Mouse (Mus musculus) testis, postnatal 10 days (tissue): ENCODE data around the gene Oas1h.
"Not testable (repeated sequence)": the region's sequence is repeated elsewhere in the genome, so short reads cannot be mapped to it uniquely, and the experiment has no call there.

Experiments
- DNase-seq: peaks from one replicate; pipeline ENCODE4 v3.0.0; 2021; ENCODE audit warnings: low spot score

The Oas1h gene

DNA sequence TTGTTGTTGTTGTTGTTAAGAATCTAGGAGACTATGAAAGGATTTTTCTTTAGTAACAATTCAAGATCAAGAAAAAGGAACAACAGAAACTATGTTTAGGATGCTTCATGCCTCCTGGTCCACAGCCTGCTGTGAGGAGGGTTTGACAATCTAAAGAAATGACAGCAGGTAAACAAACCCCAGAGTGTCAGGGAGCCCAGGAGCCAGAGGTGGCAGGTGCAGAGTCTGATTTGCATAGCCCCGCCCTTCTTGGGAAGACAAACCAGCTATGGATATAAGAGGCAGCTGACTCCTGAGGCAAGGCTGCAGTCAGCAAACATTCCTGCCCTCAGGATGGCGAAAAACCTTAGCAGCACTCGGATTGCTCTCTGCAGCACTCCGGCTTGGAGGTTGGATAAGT lies at the start of gene Oas1h:
Oas1h (plus strand) TSS at position 301 of the 400 bp plus-strand sequence.
- DNase-seq: peak; percentile 23

DNA sequence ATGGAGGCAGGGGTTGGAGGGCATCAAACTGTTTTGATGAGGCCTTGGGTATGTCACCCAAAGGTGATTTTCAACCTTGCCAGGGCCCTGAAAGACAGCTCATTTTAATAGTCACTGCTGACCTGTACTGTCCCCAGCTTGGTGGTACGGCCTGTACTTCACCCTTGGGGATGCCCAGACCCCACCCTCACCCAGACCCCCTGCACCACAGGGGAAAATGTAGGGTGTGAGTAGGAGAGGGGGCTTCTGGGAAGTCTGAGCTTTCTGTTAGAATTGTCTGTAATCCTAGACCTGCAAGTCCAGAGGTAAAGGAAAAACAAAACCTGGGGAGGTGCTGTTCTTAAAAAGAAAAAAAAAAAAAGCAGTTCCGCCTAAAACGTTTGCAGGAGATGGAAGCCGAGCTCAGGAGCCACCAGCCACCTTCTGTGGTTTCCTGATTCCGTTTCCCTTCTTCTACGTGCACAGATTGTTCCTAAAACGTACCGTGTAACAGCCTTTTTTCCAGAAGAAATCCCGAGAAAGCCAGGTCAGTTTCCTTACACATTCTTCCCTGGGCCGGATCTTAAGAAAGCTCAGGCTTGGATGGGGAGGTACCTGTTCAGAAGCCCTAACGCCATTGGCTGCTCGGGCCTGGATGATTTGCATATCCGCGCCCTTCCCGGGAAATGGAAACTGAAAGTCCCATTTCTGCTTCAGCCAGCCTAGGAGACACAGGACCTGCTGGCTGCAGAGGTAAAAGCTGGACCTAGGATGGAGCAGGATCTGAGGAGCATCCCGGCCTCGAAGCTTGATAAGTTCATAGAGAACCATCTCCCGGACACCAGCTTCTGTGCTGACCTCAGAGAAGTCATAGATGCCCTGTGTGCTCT lies 49.0 kb upstream of the Oas1h start, which contains the start of gene Oas1c:
Oas1c (minus strand) TSS at position 564 of the 869 bp plus-strand sequence.
- peak; percentile 79 for DNase-seq

DNA sequence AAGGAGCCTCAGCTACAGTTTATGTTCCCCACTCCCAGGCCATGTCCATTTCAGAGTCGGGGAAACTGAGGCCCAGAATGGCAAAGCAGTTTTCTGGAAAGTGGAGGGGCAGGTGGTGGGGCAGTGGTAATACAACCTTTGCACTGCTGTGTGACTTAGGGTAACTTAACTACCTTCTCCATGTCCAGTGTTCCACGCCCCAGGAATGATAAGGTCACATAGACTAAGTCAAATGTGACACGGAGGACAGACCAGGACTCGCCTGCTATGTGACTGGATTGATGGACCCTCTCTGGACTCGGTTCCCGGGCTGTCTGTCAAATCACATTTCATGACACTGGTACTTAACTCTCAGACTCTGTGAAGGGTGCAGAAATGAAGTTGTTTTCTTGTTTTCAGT lies 48.2 kb upstream of the Oas1h start:
- no peak for DNase-seq

DNA sequence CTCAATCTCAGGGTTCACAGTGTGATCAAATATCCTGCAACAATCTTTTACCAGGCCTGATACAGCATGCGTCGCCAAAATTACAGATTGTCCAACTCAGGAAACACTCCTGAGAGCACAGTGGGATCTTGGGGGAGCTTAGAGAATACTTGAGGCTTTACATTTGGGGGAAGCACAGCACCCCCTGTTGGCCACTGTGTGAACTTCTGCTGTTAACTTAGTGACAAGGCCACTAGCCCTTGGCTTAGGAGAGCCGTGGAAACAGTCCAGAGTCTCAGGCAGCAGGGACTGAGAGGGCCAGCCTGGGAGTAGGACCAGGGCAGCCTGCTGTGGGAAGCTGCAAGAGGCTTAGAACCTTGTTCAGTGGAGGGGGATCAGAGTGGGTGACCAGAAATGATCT lies 45.3 kb upstream of the Oas1h start:
- peak; percentile 58 for DNase-seq

DNA sequence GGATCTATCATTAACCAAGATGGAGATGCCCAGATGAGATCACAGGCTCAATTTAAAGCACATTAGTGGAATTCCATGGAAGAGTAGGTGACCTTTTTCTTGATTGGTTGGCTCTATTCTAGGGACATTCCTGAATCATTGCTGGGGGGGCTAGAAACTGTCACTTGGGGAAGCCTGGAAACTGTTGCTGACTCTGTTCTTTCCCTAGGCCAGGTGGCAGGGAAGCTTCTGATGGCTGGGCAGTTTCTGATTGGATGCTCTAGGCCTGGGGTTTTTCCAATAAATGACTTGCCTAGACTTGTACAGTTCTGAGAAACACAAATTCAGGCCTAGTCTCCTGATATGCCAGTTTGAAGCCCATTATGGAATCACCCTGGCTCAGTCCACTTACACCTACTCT lies 42.2 kb upstream of the Oas1h start:
- no peak for DNase-seq

DNA sequence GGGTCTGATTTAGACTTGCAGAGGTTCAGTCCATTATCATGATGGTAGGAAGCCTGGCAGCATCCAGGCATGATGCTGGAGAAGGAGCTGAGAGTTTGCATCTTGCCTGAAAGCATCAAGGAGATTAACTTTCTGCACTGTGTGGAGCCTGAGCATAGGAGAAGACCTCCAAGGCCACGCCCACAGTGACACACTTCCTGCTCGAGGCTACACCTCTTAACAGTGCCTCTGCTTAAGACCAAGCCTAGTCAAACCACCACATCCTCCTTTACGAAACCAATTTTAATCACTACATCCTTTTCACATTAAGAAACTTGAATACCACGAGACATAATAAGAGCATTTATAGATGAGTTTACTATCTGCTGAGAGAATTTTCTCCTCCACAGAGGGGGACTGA lies 30.2 kb upstream of the Oas1h start:
- DNase-seq: no peak

DNA sequence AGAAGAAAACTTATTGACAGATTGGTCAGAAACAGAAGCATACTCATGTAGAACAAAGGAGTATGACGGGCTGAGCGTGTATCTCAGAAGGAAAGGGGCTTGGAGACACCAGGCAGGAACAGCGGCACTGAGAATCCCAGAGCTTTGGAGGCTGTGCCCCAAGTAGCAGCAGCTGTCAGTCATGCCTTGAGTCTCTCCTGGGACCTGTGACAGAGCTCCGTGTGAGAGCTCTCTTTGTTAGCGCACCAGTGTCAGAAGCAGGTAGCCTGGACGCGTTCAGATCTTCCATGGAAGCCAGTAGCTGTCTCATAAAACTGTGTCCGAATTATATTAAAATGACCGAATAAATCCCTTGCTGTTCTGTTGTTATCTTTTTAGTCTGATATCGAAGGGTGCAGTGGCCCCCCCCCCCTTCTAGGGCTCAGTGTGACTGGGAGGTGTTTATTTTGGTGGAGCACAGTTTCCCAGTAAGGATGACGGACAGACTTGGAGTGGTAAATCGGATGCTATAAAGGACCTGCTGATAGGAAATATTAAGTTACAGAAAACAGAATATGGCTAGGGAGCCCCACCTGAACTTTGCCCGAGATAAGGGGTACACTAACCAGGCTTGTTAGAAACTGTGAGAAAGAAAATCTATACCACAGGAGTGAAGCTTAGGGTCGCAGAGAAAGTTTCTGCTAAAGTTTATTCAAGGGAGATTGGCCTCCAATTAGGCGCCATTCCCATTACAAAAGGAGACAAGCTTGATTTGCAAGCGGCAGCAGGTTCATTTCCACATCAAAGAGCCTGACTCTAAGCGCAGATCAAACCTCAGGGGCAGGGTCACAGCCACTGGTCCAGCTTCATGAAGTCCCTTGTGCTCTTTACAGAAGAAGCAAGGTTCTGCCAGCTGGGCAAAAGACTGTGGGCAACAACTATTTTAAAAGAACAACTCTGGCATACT lies 27.6 kb upstream of the Oas1h start:
- DNase-seq: no peak

DNA sequence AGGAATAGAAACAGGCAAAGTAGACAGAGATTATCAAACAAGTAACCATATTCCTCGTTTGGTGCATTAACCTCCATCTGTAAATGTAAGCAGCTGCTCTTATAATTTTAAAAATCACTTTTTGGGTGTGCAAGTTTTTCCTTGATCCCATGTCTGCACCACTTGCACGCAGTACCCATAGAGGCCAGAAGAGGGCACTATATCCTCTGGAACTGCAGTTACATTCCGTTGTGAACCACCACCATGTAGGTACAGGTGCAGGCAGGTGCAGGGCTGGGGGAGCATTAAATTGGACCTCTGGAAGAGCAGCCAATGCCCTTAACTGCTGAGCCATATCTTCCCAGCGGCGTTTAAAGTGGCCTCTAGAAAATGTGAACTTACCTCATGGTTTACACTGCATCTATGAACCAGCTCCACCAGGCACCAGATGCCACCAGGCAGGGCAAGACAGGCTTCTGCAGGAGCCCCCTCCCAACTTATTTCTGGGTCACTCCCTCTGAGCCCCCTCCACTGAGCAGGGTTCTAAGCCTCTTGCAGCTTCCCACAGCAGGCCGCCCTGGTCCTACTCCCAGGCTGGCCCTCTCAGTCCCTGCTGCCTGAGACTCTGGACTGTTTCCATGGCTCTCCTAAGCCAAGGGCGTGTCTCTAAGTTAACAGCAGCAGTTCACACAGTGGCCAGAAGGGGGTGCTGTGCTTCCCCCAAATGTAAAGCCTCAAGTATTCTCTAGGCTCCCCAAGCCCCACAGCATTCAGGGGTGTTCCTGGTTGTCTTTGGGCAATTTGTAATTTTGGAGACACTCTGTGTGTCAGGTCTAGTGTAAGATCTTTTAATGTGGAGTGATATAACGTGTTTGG lies 24.3 kb upstream of the Oas1h start:
- DNase-seq: peak; percentile 80

DNA sequence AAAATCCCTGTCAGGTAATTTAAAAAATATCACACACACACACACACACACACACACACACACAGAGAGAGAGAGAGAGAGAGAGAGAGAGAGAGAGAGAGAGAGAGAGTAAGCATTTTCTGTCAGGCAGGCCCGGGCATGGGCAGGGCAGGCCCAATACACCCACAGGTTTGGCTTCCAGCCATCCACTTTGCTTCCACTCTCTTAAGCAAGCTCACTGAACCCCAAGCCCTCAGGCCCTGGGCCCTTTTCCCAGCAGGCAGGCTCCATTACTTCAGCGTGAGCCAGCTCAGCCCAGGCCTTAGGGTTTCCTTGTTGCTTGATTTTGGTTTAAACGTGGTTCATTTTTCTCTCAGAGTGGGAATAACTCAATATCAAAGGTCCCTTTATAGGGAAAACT lies 16.5 kb upstream of the Oas1h start:
- DNase-seq: no peak

DNA sequence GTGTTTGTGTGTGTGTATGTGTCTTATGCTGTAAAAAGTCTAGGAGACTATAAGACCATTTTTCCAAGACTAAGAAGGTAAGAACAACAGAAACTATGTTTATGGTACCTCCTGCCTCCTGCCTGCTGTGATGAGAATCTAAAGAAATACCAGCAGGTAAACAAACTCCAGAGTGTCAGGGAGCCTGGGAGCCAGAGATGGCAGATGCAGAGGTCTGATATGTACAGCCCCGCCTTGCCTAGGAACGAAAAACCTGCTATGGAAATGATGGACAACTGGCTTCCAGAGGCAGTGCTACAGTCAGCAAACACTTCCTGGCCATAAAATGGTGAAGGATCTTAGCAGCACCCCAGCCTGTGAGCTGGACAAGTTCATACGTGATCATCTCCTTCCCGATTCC lies 14.2 kb upstream of the Oas1h start, which contains the start of gene Oas1f:
Oas1f (plus strand) TSS at position 301 of the 400 bp plus-strand sequence.
- no peak for DNase-seq

DNA sequence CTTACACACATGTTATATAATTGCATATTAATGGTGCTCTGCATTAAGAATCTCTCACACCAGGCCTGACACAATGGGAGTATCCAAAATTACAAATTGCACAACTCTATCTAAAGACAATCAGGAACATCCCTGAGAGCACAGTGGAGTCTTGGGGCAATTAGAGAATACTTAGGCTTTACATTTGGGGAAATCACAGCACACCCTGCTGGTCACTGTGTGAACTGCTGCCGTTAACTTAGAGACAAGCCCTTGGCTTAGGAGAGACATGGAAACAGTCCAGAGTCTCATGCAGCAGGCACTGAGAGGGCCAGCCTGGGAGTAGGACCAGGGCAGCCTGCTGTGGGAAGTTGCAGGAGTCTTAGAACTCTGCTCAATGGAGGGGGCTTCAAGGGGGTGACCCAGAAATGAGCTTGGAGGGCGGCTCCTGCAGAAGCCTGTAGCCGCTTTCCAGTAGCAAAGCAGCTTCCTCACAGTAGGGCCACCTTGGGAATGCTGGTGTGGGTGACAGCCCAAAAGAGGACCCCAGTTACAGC lies 11.6 kb upstream of the Oas1h start:
- peak; percentile 54 for DNase-seq

DNA sequence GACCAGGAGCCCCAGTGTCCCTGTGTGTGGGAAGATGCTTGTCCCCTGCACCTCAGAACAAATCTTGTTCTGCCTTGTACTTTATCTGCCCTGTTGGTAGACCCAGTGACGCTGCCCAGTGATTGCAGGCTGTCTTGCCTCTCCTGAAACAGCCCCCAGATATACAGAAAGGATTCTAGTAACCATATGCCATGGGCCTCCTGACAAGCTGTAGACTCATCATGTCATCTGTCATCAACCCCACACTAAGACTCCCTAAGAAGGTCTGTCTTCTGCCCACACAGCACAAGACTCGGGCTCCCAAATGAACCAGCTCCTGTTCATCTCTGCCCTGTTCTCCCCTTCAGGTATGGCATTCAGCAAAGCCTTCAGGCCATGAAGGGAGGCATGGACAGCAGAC lies 2.0 kb upstream of the Oas1h start:
- DNase-seq: peak; percentile 33

DNA sequence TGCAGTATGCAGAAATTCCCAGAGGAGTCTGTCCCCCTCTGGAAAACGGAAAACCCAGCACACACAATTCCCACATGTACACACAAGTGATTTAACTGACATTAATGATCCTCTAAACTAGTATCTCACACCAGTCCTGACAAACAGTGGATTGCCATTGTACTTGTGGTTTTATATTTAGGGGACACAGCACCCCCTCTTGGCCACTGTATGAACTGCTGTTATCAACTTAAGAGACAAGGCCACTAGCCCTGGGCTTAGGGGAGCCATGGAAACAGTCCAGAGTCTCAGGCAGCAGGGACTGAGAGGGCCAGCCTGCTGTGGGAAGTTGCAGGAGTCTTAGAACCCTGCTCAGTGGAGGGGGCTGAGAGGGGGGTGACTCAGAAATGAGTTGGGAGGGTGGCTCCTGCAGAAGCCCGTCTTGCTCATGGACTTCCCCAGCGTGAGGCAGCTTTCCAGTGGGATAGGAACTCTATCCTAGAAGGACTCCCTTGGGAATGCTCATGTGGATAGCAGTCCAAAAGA lies 4.2 kb downstream of the Oas1h start:
- DNase-seq: peak; percentile 34

DNA sequence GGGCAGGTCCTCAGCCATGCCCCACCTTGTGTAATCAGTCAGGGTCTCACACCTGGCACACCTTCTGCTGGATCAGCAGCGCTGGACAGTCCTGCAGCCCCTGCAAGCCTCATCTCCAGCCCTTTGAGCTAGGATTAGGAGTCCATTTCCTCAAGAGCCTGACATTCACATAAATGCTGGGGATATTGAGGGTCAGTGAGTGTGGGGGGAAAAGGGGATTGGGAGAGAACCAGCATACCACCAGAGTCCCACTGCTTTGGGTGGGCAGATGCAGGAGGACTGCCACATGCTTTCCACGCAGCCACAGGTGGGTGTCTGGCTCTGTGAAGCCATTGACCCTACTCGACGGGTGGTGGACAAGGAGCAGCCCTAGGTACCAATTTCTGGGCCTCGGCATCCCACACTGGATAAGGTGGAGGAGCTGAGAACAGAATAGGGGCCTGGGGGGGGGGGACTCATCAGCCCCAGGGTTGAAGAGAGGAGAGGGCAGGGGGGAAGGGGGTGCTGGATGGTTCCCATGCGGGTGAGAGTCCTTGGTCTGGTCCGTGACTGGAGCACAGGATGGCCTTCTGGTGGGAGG lies 8.3 kb downstream of the Oas1h start:
- DNase-seq: no peak

DNA sequence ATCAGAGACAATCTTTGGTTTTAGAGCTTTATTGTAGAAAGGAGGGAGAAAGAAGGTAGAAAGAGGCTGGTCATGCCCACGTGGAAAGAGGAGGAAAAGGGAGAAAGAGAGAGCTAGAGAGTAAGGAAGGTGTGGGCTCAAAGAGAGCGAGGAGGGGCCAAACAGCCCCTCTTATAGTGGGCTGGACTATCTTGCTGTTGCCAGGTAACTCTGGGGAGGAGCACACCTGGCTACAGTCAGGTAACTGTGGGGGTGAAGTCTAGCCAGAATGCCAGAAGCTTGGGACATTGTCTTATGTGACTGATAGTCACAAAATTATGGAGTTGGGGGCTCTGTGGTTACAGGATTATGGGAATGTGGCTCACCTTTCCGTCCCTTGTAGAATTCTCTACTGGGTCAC lies 8.9 kb downstream of the Oas1h start:
- DNase-seq: no peak

DNA sequence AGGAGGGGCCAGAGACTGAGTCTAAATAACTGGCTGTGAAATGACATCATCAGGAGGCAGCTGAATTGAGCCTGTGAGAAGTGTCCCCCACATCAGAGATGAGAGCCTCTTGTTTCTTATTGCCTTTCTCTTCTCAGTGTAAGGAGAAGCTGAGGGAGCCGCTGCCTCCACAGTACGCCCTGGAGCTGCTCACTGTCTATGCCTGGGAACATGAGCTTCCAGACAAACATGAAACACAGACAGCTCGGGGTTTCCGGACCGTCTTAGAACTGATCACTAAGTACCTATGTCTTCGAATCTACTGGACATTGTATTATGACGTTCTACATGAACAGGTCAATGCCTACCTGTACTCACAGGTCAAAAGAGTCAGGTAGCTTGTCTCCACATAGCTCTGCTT lies 9.6 kb downstream of the Oas1h start:
- DNase-seq: no peak

DNA sequence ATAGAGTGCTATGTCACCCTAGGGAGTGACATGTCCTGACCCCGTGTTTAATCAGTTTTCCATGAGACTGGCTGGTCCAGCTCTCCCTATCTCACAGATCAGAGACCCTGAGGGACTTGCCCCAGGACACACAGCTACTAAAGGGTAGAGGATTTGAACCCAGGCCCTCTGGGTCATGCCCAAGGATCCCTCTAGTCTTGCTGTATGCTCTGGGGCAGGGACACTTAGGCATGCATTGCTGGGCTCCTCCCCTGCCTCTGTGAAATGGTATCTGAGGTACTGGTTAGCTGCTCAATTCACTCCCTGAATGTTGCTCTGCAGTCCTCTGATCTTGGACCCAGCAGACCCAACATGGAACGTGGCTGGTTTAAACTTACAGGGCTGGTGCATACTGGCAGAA lies 10.2 kb downstream of the Oas1h start:
- no peak for DNase-seq

DNA sequence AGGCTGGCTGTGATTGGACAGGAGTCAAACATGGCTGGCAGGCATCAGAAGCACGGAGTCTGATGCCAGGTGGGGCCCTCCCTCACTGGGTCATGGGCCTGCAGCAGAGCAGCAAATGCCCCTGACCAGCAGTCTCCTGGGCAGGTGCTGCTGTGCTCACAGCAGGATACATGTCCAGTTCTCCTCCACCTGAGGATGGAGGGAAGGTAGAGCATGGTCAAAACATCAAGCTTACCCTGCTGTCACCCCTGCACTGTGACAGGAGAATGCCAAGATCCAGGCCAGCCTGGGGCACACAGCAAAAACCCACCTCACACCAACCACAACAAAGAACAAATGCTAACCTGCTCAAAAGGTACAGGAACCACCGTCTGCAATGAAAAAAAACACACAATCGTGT lies 15.6 kb downstream of the Oas1h start:
- not testable (repeated sequence) for DNase-seq

DNA sequence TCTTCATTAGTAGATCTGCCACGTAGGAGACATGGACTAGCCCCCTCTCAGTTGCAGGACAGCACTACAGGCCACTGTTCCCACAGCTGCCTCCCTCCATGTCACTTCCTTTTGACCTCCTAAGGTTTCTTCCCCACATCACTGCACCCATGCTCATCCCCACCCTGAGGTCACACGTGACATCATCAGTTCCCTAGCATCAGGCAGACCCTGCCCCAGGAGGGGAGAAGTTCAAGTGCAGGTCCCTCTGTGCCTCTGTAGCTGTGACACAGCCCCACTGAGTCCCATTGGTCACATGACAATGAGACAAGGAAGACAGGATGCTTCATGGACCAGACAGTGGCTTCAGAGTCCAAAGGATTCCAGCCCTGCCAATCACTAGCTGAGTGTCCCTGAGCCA lies 16.2 kb downstream of the Oas1h start:
- DNase-seq: not testable (repeated sequence)

DNA sequence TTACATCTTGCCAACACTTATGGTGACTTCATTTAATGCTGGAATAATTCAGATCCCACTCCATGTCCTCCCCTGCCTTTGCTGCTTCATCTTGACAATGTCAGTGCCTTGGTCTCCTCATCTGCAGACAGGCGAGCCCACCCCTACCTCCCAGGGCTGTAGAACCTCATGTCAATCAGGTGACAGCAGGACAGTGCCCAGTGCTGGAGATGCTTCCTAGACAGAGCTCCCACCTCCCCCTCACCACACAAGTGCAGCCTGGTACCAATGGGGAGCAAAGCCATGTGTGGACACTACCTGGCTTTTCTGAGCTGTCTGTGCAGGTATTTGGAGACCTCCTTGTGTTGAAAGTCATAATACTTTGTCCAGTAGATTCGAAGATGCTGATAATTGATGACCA lies 17.6 kb downstream of the Oas1h start:
- DNase-seq: not testable (repeated sequence)

DNA sequence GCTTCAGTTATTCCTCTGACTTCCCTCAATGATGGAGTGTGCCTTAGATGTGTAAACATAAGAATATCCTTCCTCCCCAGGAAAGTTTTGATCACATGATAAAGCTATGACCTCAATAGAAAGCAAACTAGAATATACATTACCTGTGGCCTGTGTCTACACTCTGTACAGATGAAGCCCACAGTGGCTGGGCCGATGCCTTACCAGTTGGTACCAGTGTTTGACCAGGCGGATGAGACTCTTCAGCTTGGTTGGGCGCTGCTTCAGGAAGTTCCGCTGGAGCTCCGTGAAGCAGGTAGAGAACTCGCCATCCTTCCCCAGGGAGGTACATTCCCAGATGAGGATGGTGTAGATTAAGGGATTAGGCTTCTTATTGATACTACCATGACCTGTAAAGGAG lies 20.5 kb downstream of the Oas1h start:
- DNase-seq: not testable (repeated sequence)
